Mouse (Mus musculus) c-Kit-positive CD71-positive TER-119-negative erythroid progenitor cells, embryonic 14.5 days (primary cell): ENCODE measurements around the gene Map3k4.
A peak's percentile ranks its signal among the peaks of the same experiment; 100 is the strongest.

Experiments
- DNase-seq: peaks from one replicate; pipeline ENCODE4 v3.0.0-alpha.2; 2013; ENCODE audit warnings: low read depth

Gene Map3k4

GRCm38 (mm10) chr17:12318663-12319201 lies at the start of gene Map3k4:
Gene Map3k4, minus strand, starts transcription at chr17:12318796.
- DNase-seq, result peak; percentile 66

- DNase-seq, result no peak
Observed at GRCm38 (mm10) chr17:12367373-12367930, 48.9 kb upstream of the Map3k4 start.

- DNase-seq, result no peak
Observed at GRCm38 (mm10) chr17:12364426-12364735, 45.8 kb upstream of the Map3k4 start.

GRCm38 (mm10) chr17:12363601-12364425 lies 45.2 kb upstream of the Map3k4 start:
- DNase-seq, result no peak

DNA sequence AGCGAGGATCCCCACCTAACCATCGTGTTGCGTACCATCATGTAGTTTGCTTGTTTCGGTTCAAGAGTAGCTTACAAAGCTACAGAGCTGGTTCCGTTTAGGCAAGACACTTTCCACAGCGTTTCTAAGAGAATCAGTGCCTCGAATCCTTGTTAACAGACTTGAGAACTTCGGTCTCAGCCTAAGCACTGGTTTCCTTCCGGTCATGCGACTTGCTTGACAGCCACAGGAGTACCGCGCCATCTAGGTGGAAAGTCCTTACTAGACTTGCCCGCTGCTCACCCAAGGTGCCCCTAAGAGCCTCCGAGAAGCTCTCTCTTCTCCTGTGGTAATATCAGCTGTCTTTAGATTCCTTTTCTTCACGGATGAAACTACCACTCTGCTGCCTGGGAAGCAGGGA lies 41.3 kb upstream of the Map3k4 start:
- no peak for DNase-seq

DNA sequence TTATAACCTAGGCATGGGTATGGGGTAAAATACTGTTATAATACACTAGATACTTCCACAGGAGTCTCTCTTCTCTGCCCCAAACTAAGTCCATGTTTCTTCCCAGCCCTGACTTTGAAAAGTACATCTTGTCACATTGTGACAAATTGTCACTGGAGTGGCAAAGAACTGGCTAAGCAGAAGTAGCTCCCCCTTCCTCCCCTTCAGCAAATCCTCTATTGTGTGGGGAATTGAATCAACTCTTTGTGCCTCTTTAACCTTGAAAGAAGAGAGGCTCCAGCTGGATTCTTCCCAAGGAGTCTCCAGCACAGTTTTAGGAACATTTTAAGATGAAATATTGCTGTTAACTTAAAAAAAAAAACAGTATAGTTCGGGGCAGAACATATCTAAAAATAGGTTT lies 34.2 kb upstream of the Map3k4 start:
- DNase-seq, result no peak

DNA sequence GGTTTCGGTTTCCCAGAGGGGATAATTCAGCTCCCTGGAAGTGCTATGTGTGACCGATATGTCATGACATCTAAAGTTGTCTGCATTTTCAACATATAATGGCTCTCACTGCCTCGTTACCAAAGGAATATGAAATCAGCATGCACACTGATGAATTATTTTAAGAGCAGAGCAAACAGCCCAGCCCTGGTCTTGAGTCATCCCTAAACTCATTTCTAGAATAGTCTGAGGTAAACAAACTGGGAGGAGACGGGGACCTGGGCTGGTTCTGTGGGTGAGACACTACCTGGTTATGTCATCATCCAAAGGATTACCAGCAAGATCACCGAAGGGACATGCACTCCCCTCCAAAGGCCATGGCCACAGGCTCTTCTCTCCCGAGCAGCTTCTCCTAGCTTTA lies 33.0 kb upstream of the Map3k4 start:
- DNase-seq, result no peak

GRCm38 (mm10) chr17:12347462-12347861 lies 28.9 kb upstream of the Map3k4 start:
- DNase-seq, result no peak

DNA sequence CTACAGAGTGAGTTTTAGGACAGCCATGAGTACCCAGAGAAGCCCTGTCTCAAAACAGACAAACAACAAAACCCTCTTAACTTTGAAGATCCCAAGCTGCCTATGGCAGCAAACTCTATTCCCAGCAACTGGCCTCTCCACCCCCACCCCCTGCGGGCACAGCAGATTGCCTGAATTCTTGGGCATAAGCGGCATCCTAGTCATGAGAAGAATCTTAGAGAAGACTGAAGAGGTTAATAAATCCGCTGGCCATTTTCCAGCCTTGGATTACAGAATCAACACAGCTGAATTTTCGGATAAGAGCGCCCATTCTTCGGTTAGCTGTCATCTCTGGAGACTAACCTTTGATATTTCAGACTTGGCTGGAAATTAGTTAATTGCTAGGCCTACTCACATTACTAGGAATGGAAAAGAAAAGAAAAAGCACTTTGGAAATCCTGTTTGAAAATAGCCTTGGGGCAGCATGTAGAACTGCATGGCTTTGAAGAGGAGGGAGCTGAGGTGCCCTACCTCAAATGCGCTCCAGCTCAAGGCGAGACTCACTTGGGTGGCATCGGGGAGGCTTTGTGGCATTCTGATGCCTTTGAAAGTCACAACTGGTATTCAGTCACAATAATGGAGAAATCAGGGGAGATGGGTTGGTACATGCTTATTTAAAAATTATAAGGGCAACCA lies 25.2 kb upstream of the Map3k4 start:
- DNase-seq, result no peak

DNA sequence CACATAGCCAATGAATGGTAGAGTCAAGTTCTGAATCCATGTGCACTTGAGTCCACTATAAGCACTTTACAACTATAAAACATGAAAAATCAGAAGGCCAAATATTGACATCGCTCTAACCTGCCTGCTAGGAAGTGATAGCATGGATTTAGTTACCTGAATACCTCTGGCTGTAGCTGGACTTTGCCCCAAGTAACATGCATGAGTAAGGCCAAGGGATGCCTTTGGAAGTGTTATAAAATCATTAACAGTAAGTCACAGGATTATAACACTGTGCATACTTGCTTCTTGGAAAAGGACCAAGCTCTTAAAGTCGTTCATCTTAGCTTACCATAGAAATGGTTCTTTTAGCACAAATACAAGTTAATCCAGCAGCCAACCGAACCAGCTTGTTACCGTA lies 18.6 kb upstream of the Map3k4 start:
- DNase-seq, result no peak

DNA sequence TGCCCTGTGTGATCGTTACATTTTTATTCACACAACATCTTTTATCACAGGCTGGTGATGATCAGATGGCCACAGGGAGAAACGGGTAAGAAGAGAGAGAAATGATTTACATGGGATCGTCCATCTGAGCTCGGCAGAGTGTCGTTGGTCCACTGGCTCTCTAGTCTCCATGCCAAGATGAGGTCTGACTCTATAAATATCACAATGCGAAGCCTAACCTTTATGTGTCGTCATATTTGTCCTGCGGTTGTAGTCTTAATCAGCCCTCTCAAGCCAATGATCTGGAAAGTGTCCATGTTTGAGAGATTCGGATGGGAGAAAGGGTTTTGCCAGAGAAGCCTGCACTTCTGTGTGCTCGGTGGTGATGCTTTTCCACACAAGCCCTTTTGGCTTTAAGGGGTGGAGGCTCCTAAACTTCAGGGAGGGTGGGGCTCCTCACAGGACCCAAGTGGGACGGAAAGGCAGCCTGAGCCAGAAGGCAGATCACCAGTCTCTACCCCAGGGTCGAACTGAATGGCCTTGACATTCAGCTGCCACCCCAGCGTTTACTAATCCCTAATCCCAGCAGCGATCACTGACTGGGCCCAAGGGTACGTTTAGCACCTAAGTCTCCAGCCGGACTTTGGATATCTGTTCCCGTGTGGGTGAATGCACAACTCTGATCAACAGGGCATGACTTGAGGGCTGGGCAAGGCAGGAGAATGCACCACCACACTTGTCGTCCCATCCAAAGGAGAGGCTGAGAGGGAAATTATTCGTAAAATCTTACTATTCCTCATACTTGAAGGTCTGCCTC lies 17.7 kb upstream of the Map3k4 start:
- DNase-seq, result no peak

DNA sequence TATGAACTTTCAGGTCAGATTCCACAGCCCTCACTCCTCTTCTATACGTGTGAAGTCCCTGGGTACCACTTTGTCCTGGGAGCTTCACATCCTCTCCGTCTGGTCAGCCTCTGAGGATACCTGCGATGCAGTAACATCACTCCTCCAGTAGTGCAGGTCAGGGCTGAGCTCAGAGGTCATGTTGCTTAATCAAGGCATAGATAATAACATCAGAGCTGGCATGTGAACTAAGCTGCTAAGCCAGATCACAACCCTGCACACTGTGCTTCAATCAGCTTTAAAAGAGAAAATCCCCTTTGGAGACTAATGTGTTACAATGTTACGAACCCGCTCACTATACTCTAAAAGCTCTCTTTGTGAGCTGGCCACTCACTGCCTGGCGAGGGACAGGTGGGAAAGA lies 16.5 kb upstream of the Map3k4 start:
- no peak for DNase-seq

- no peak for DNase-seq
Observed at GRCm38 (mm10) chr17:12327847-12328518, 9.4 kb upstream of the Map3k4 start.

DNA sequence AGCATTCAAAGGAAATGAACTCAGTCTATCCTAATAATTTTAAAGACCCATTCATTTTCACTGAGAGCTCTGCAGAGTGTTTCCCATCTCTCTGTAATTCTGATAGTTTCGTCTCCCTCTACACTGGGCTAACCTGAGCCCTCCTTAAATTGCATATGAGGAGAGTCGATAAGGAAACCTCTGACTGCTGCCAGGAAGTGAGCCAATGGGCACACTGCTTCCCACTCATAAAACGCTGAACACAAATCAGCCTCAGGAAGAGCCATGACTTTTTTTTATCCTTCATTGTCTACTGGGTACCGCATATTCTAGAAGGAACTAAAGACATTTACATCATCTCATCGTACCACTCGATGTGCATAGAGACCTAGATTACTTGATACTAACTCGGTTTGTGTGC lies 1.2 kb upstream of the Map3k4 start:
- DNase-seq, result no peak

DNA sequence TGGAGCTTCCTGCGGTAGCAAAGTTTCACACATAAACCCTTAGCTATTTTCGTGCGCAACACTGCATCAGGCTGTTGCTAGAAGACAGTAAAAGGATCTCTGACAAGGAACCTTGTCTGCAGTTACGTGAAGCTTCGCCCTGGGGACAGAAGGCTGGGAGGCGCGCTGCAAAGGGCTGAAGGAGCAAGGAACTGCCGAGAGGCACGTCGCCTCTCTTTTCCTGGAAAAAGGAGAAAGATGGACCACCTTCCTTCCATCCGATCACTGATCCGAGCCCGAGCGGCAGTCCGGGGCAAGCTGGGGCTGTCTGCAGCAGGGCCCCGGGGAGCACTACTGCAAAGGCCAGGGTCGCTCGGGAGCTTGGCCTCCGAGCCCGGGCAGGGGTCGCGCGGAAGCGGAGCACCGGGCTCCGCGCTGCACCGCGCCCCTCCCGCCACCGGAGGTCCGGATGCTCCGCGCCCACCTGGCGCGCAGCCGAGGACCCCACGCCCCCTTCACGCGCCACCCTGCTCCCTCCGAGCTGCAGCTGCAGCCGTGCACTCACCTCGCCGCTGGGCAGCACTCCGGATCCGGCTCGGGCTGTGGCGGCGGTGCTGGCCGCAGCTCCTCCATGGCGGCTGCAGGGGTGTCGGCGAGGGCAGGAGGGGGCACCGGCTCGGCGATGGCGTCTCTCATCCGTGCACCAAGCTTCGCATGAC lies 493 bp downstream of the Map3k4 start:
- DNase-seq, result no peak

DNA sequence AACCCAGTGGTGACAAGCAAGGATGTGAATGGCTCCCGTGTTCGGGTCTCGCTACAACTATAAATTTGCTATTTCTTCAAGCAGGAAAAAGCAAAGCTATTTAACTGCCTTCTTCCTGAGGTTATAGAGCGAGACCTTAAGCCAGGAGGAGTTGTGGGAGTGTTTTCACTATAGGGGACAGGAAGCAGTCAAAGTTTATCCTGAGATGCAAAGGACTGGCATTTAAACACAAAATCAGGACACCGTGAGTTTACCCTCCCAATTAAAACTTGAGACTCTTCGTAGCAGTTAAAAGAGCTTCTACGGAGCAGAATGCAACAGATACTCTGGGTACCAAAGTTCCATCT lies 1.0 kb downstream of the Map3k4 start:
- no peak for DNase-seq

DNA sequence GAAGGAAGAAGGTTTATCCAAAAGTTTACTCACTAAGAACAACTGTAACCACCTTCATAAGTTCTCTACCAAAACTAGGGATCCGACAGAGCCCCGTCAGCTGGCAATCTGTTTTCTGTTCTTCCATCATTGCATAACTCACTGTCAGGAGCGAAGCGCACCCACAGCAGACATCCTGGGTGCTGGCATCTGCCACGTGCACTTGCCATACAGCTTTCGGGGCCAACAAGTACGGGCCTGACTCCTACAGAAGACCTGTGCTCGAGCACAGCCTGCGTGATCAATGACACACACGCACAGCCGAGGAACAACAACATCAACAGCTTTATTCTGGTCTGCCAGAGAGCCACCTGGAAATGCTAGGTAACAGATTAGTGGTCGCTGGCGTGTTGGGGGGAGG lies 2.3 kb downstream of the Map3k4 start:
- no peak for DNase-seq

- DNase-seq, result no peak
Observed at GRCm38 (mm10) chr17:12312248-12312647, 6.3 kb downstream of the Map3k4 start.

DNA sequence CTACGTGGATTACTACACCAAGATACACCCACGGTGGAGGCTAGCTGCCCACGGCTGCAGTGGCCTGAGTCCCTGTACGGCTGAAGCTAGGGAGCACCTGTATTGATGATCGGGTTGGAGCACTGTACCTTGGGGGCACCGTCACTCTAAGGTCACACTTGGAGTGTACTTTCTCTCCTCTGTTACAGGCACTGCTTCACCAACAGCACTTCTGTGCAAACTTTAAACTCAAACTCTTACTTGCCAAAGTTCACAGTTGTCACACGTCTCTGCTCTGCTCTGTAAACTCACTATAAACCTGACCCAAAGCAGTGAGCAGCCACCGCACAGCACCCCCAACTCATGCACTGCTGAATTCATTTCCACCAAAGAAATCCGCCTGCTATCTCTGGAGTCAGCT lies 9.1 kb downstream of the Map3k4 start:
- no peak for DNase-seq

DNA sequence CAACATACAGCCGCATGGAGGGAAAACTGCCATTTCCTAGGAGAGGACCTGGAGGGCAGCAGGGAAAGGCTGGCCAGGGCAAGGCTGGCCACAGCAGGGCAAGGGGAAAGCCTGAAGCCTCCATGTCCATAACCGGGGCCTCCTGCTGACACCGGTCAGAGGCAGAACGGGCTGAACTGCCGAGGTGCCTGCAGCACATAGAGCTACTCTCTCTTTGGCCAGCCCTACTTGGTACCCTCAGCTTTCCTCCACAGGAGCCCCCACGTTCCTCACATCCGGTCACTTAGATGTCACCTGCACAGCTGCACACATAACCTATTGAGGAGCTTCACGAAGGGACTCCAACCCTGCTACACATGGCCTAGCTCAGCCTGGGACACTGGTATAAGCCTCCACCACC lies 9.5 kb downstream of the Map3k4 start:
- DNase-seq, result no peak
